Mouse (Mus musculus) C2C12 (cell line): ENCODE data around the gene Slc25a17. TPM values are rescaled to one million over a fixed set of nuclear protein-coding genes. Genes with fewer than 3 reads are reported as not detected.
A peak's percentile ranks its signal among the peaks of the same experiment; 100 is the strongest.

Source experiments
- H3K27me3 ChIP-seq: one replicate; pipeline ENCODE4 v1.6.1; 2011; ENCODE audit not compliant: control insufficient read depth, insufficient read depth, insufficient read length
- H3K36me3 ChIP-seq: one replicate; pipeline ENCODE4 v1.6.1; 2011; ENCODE audit not compliant: control insufficient read depth, insufficient read depth
- H3K4me3 ChIP-seq: one replicate; pipeline ENCODE4 v1.5.1; 2011; ENCODE audit warnings: mild to moderate bottlenecking, control low read depth; ENCODE audit not compliant: poor library complexity, insufficient read depth, severe bottlenecking
- H3K79me2 ChIP-seq: one replicate; pipeline ENCODE4 v1.6.1; 2011; ENCODE audit not compliant: control insufficient read depth, insufficient read depth
- H3K79me3 ChIP-seq: one replicate; pipeline ENCODE4 v1.6.1; 2011; ENCODE audit warnings: low read depth, control low read depth
- H3ac ChIP-seq: one replicate; pipeline ENCODE3; 2011; ENCODE audit warnings: low read depth; ENCODE audit not compliant: control insufficient read depth, insufficient read length
- CEBPB ChIP-seq: IDR thresholded peaks from one replicate; pipeline ENCODE4 v1.6.1; 2011; ENCODE audit warnings: low read depth, mild to moderate bottlenecking, control low read depth, moderate library complexity
- CTCF ChIP-seq: IDR thresholded peaks from one replicate; pipeline ENCODE4 v1.5.1; 2011; ENCODE audit not compliant: control insufficient read depth, insufficient read depth, insufficient read length
- FOSL1 ChIP-seq: IDR thresholded peaks from one replicate; pipeline ENCODE4 v1.8.0; 2011; ENCODE audit warnings: mild to moderate bottlenecking, low read length; ENCODE audit not compliant: poor library complexity, insufficient read depth, severe bottlenecking
- MAX ChIP-seq: IDR thresholded peaks from one replicate; pipeline ENCODE4 v1.6.1; 2011; ENCODE audit warnings: mild to moderate bottlenecking, control low read depth
- MYOD1 ChIP-seq: IDR thresholded peaks from one replicate; pipeline ENCODE4 v1.6.1; 2011; ENCODE audit warnings: low read depth; ENCODE audit not compliant: control insufficient read depth, insufficient read length
- MYOG ChIP-seq: IDR thresholded peaks from one replicate; pipeline ENCODE4 v1.6.1; 2011; ENCODE audit not compliant: control insufficient read depth, insufficient read length; ENCODE audit errors: extremely low read depth
- USF1 ChIP-seq: IDR thresholded peaks from one replicate; pipeline ENCODE4 v1.6.1; 2011; ENCODE audit warnings: low read depth, mild to moderate bottlenecking, control low read depth, moderate library complexity
- polyA plus RNA-seq: library from polyadenylated mRNA; unstranded; fragments of >200 nt; fragmentation: generic; extraction: Trizol; gene quantifications from one replicate; pipeline ENCODE4 v1.2.1, GENCODE M21; 2012; ENCODE audit warnings: missing spikeins

Slc25a17 gene
- polyA plus RNA-seq, 1 experiment = 64.7 TPM

- Histone ChIP-seq H3ac (no peak overlapping the region), H3K4me3 (no peak overlapping the region), H3K36me3 (peaks cover 99% of the 10 kb centered on the region), H3K79me3 (no peaks in the 10 kb centered on the region), H3K79me2 (no peaks in the 10 kb centered on the region), H3K27me3 (no peaks in the 10 kb centered on the region)
- TF ChIP-seq CTCF (no peak), USF1 (no peak), CEBPB (no peak), FOSL1 (no peak), MYOD1 (no peak), MAX (no peak), MYOG (no peak)
Measured at GRCm38 (mm10) chr15:81370356-81370755, 9.7 kb upstream of the Slc25a17 start.

DNA sequence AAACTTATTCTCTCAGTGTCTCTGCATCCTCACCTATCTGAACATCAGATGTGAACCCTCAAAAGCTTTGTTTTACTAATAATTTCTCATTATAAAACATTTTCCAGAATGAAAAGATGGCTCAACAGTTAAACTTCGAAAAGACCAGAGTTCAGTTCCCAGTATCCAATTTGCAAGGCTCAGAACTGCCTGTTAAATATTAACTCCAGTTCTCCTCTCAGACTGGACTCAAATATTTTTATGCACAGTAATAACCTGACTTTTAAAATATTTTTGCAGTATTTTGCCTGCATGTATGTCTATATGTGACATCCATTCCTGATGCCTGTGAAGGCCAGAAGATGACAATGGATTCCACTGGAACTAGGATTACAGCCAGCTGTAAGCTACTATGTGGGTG, 8.0 kb upstream of the Slc25a17 start:
- Histone ChIP-seq H3ac (no peak overlapping the region), H3K79me2 (no peaks in the 10 kb centered on the region), H3K79me3 (no peaks in the 10 kb centered on the region), H3K27me3 (no peaks in the 10 kb centered on the region), H3K36me3 (peaks cover 100% of the 10 kb centered on the region), H3K4me3 (no peak overlapping the region)
- TF ChIP-seq CEBPB (no peak), USF1 (no peak), MYOD1 (no peak), CTCF (no peak), FOSL1 (no peak), MAX (no peak), MYOG (no peak)

DNA sequence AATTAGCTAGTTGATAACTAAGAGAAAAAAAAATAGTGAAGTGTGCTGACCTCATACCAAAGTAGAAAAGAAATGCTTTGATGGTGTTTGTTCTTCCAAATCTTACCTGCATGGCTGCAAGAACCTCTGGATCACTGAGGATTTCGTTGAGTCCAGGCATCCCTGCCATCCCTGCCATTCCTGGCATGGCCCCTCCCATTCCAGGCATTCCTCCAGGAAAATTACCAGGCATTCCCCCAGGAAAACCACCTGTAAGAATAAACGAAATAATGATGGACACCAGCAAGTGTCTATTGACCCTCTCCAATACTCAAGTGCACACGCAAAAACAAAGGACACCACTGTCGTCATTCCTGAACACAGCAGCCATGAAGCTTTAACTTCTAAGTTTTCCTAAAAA, 5.6 kb upstream of the Slc25a17 start:
- H3K27me3 ChIP-seq = no peaks in the 10 kb centered on the region
- H3ac ChIP-seq = no peak overlapping the region
- H3K4me3 ChIP-seq = no peak overlapping the region
- no peaks in the 10 kb centered on the region for H3K79me3 ChIP-seq
- H3K79me2 ChIP-seq = no peaks in the 10 kb centered on the region
- H3K36me3 ChIP-seq = peaks cover 89% of the 10 kb centered on the region
- TF ChIP-seq USF1 (no peak), FOSL1 (no peak), MYOG (no peak), CTCF (no peak), MAX (no peak), CEBPB (no peak), MYOD1 (no peak)

DNA sequence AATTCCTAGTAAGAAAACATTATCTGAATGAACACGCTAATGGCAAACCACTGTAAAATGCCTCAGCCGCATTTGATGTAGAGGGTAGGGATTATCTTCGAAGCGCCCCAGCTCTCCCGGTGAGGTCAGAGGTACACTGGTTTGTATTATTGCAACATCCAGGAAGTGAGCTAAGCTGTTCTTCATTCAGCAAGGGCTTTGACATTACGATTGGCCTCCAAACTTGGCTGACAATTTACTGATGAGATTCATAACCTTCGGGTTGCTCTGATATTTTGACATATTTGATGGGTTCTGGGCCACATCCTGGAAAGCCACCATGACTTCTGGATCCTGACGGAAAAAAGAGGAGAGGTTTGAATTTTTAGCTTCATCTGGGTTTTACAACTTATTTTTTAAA, 4.6 kb upstream of the Slc25a17 start:
- Histone ChIP-seq H3K4me3 (no peak overlapping the region), H3ac (no peak overlapping the region), H3K27me3 (no peaks in the 10 kb centered on the region), H3K79me3 (peaks cover 1% of the 10 kb centered on the region), H3K36me3 (peaks cover 79% of the 10 kb centered on the region), H3K79me2 (peaks cover 2% of the 10 kb centered on the region)
- TF ChIP-seq CEBPB (peak; percentile 64), FOSL1 (no peak)

DNA sequence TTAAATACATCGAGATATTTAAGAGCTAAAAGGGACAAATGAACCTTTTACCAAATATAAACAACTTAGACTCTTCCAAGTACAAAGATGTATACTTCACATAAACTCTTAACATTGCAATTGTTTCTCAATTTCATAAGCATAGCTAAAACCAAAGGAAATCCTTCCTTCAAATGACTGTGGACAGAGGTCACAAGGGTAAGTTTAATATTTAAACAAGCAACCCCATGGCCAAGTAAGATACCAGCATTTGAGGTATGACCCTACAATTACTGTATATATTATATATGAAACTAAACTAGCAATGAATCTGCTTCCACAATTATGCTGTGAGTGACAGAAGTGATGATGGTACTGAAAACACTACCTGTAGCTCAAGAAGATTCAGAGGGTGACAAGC, 3.7 kb upstream of the Slc25a17 start:
- Histone ChIP-seq H3K79me3 (peaks cover 11% of the 10 kb centered on the region), H3K27me3 (no peaks in the 10 kb centered on the region), H3ac (no peak overlapping the region), H3K79me2 (peaks cover 12% of the 10 kb centered on the region), H3K4me3 (no peak overlapping the region), H3K36me3 (peaks cover 69% of the 10 kb centered on the region)
- TF ChIP-seq FOSL1 (no peak), MYOD1 (no peak), MYOG (no peak), CEBPB (no peak), CTCF (no peak), USF1 (no peak), MAX (no peak)

DNA sequence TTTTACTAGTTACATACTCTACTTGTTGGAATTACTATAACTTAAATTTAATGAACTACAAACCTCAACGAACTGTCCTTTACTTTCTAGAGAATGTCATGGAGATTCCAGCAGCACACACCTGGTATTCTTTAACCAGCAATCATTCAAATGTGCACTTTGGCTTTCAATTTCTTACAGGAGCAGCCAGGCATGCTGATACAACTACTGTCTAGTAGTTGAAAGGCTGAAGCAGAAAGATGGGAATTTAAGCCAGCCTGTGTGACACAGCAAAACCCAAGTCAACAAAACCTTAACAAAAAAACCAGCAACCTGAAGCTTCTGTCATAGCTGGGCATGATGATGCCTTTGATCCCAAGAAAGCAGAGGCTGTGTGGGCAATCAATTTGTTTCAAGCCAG, 1.9 kb upstream of the Slc25a17 start:
- Histone ChIP-seq H3K79me2 (peaks cover 30% of the 10 kb centered on the region), H3K79me3 (peaks cover 25% of the 10 kb centered on the region), H3K27me3 (no peaks in the 10 kb centered on the region), H3ac (no peak overlapping the region), H3K36me3 (peaks cover 64% of the 10 kb centered on the region), H3K4me3 (no peak overlapping the region)
- no peak for TF ChIP-seq FOSL1
- no peak for TF ChIP-seq CEBPB
- TF ChIP-seq MAX = no peak
- TF ChIP-seq USF1 = no peak
- no peak for TF ChIP-seq CTCF
- TF ChIP-seq MYOG = no peak

GRCm38 (mm10) chr15:81361417-81362015, 904 bp upstream of the Slc25a17 start:
- TF ChIP-seq CTCF (no peak), MYOG (no peak), MAX (no peak), FOSL1 (no peak), CEBPB (no peak), USF1 (no peak), MYOD1 (no peak)

More at GRCm38 (mm10) chr15:81361417-81362015, 904 bp upstream of the Slc25a17 start:
- Histone ChIP-seq H3K4me3 (no peak overlapping the region), H3ac (no peak overlapping the region), H3K36me3 (peaks cover 60% of the 10 kb centered on the region), H3K27me3 (no peaks in the 10 kb centered on the region), H3K79me3 (peaks cover 25% of the 10 kb centered on the region), H3K79me2 (peaks cover 39% of the 10 kb centered on the region)
